22 mouse cellular contexts compared by ENCODE assay signal in genomic region chr11:68651518-68651917, GRCm38 (mm10). TPM values are rescaled to one million over a fixed set of nuclear protein-coding genes. Genes with fewer than 3 reads are reported as not detected.
A peak's percentile ranks its signal among the peaks of the same experiment; 100 is the strongest.
DNase-seq lines count a peak whose midpoint lies in the region; ATAC-seq lines count a peak whose summit lies in the region.
"Had no signal": no experiment of that assay in that cellular context is flagged by ENCODE, and none has a peak within 500 bp of the region (broad histone marks: within the 10 kb centered on the region; RNA-seq: fewer than 3 reads in every experiment).

No protein-coding gene starts in this region.

- H3K36me3 ChIP-seq in heart, embryonic 11.5 days (ENCODE audit: control insufficient read depth, insufficient read depth, low read length): no peaks in the 10 kb centered on the region
- H3K36me3 ChIP-seq in embryonic facial prominence, embryonic 10.5 days (replicated peaks): no peaks in the 10 kb centered on the region
- H3K36me3 ChIP-seq: embryonic facial prominence, embryonic 12.5 days; heart, embryonic 12.5 days; hindbrain, embryonic 15.5 days; intestine, embryonic 15.5 days; kidney, embryonic 15.5 days; limb, embryonic 13.5 days; liver, embryonic 15.5 days; midbrain, embryonic 13.5 days; neural tube, embryonic 12.5 days had no signal

- DNase-seq in heart, adult 9 months (ENCODE audit: low spot score in 2 of 2): peak; percentile 17 to 45
- peak; percentile 32 for DNase-seq in lung, postnatal 14 days
- DNase-seq in lung, postnatal 25 days (ENCODE audit: low spot score): no peak
- DNase-seq in cerebellum, adult 9-11 months: peak; percentile 57
- DNase-seq in embryonic facial prominence, embryonic 10.5 days (ENCODE audit: low spot score): no peak
- DNase-seq in thymus, postnatal 10 days (ENCODE audit: low spot score in 2 of 2): no peak
- DNase-seq: adrenal gland, adult 8-10 months; gastrocnemius, postnatal 14 days; layer of hippocampus, postnatal 36 days; right cerebral cortex, postnatal 4 days had no signal

- no peaks in the 10 kb centered on the region for H3K9me3 ChIP-seq in heart, embryonic 11.5 days (replicated peaks; ENCODE audit: control insufficient read depth, low read length)
- no peaks in the 10 kb centered on the region for H3K9me3 ChIP-seq in embryonic facial prominence, embryonic 10.5 days
- H3K9me3 ChIP-seq: embryonic facial prominence, embryonic 12.5 days; heart, embryonic 12.5 days; hindbrain, embryonic 15.5 days; intestine, embryonic 15.5 days; kidney, embryonic 15.5 days; limb, embryonic 13.5 days; liver, embryonic 15.5 days; midbrain, embryonic 13.5 days; neural tube, embryonic 12.5 days had no signal

- no peak for ATAC-seq in heart, embryonic 11.5 days (replicated peaks; ENCODE audit: insufficient number of reproducible peaks, low FRiP score, low TSS enrichment)
- ATAC-seq: forebrain, embryonic 14.5 days; intestine, embryonic 15.5 days; midbrain, embryonic 13.5 days had no signal

- H3K27me3 ChIP-seq in heart, embryonic 11.5 days (ENCODE audit: control insufficient read depth, insufficient read depth, low read length): no peaks in the 10 kb centered on the region
- no peaks in the 10 kb centered on the region for H3K27me3 ChIP-seq in embryonic facial prominence, embryonic 10.5 days (replicated peaks; ENCODE audit: low read depth, poor library complexity, severe bottlenecking)
- H3K27me3 ChIP-seq: embryonic facial prominence, embryonic 12.5 days; heart, embryonic 12.5 days; hindbrain, embryonic 15.5 days; intestine, embryonic 15.5 days; kidney, embryonic 15.5 days; limb, embryonic 13.5 days; liver, embryonic 15.5 days; midbrain, embryonic 13.5 days; neural tube, embryonic 12.5 days had no signal

- H3K4me2 ChIP-seq in heart, embryonic 11.5 days: no peak overlapping the region
- H3K4me2 ChIP-seq: embryonic facial prominence, embryonic 12.5 days; heart, embryonic 12.5 days; hindbrain, embryonic 15.5 days; intestine, embryonic 15.5 days; kidney, embryonic 15.5 days; limb, embryonic 13.5 days; liver, embryonic 15.5 days; midbrain, embryonic 13.5 days; neural tube, embryonic 12.5 days had no signal

- H3K27ac ChIP-seq in heart, embryonic 11.5 days (ENCODE audit: low read depth, low read length): no peak overlapping the region
- no peak overlapping the region for H3K27ac ChIP-seq in embryonic facial prominence, embryonic 10.5 days (replicated peaks)
- H3K27ac ChIP-seq: embryonic facial prominence, embryonic 12.5 days; hindbrain, embryonic 15.5 days; intestine, embryonic 15.5 days; kidney, embryonic 15.5 days; limb, embryonic 13.5 days; liver, embryonic 15.5 days; midbrain, embryonic 13.5 days; neural tube, embryonic 12.5 days; stomach, postnatal 0 days had no signal

- no peak overlapping the region for H3K9ac ChIP-seq in heart, embryonic 11.5 days (ENCODE audit: low read depth, low read length)
- H3K9ac ChIP-seq: embryonic facial prominence, embryonic 12.5 days; heart, embryonic 12.5 days; hindbrain, embryonic 15.5 days; intestine, embryonic 15.5 days; kidney, embryonic 15.5 days; limb, embryonic 13.5 days; liver, embryonic 15.5 days; midbrain, embryonic 13.5 days; neural tube, embryonic 12.5 days had no signal

- 86% methylated on average over 2 of the region's 2 CpGs for WGBS in heart, embryonic 11.5 days (ENCODE audit: insufficient replicate concordance)
- WGBS in embryonic facial prominence, embryonic 10.5 days: 92% methylated on average over 2 of the region's 2 CpGs

- no peak overlapping the region for H3K4me3 ChIP-seq in heart, embryonic 11.5 days (ENCODE audit: low read depth, low read length)
- no peak overlapping the region for H3K4me3 ChIP-seq in embryonic facial prominence, embryonic 10.5 days
- H3K4me3 ChIP-seq: embryonic facial prominence, embryonic 12.5 days; heart, embryonic 12.5 days; hindbrain, embryonic 15.5 days; intestine, embryonic 15.5 days; kidney, embryonic 15.5 days; limb, embryonic 13.5 days; liver, embryonic 15.5 days; midbrain, embryonic 13.5 days; neural tube, embryonic 12.5 days had no signal

- H3K4me1 ChIP-seq in heart, embryonic 11.5 days (ENCODE audit: control insufficient read depth, insufficient read depth, low read length): peaks cover 23% of the 10 kb centered on the region
- peaks cover 15% of the 10 kb centered on the region for H3K4me1 ChIP-seq in embryonic facial prominence, embryonic 10.5 days
- H3K4me1 ChIP-seq: hindbrain, embryonic 15.5 days; liver, embryonic 15.5 days; neural tube, embryonic 12.5 days had no signal

RNA-seq across cellular contexts. Expression of gene Myh10, which starts 39.8 kb away (rescaled TPM):
- 150 and 190 TPM in 2 replicates for polyA plus RNA-seq in heart, embryonic 11.5 days (2014; fragmentation: Nextera tagmentation; extraction: Ambion mirVana)
- 161 and 164 TPM in 2 replicates for polyA plus RNA-seq in embryonic facial prominence, embryonic 10.5 days (2016; fragmentation: Nextera tagmentation; extraction: Ambion mirVana)

Comparison
In these comparisons a context has a peak if more than half of its experiments do, and no peak if none do; other contexts are left out.
1. DNase-seq: peak in heart, adult 9 months (2 of 2), lung, postnatal 14 days (single experiment) and cerebellum, adult 9-11 months (single experiment); none in lung, postnatal 25 days (single experiment), embryonic facial prominence, embryonic 10.5 days (single experiment) and thymus, postnatal 10 days (0 of 2).